Mouse (Mus musculus) E14TG2a.4 (cell line): ENCODE data around the gene Ubqln5.

ENCODE experiments used
- H3K27me3 ChIP-seq: 2 replicates; pipeline ENCODE4 v1.6.1; 2014; ENCODE audit warnings: low read length, control low read depth; ENCODE audit not compliant: insufficient read depth
- H3K36me3 ChIP-seq: 2 replicates; pipeline ENCODE4 v1.6.1; 2014; ENCODE audit warnings: low read length, control low read depth; ENCODE audit not compliant: insufficient read depth
- H3K4me1 ChIP-seq: replicated peaks from 2 replicates; pipeline ENCODE4 v1.6.1; 2014; ENCODE audit warnings: low read depth, low read length, control low read depth
- H3K4me3 ChIP-seq: replicated peaks from 2 replicates; pipeline ENCODE4 v1.5.1; 2014; ENCODE audit warnings: mild to moderate bottlenecking, low read length
- H3K9me3 ChIP-seq: 2 replicates; pipeline ENCODE4 v1.6.1; 2014; ENCODE audit warnings: low read length, control low read depth
- CTCF ChIP-seq: conservative IDR thresholded peaks from 2 replicates; pipeline ENCODE4 v1.5.1; 2014; ENCODE audit warnings: low read length
- NANOG ChIP-seq: IDR thresholded peaks from 2 replicates; pipeline ENCODE4 v1.6.1; 2014; ENCODE audit warnings: borderline replicate concordance, low read length, mixed read lengths
- POU5F1 ChIP-seq: IDR thresholded peaks from 2 replicates; pipeline ENCODE4 v1.6.1; 2014; ENCODE audit warnings: low read length, borderline replicate concordance

The Ubqln5 gene

GRCm38 (mm10) chr7:104129726-104130125 lies at the start of gene Ubqln5:
Ubqln5 (minus strand) TSS chr7:104129826.
- Histone ChIP-seq H3K9me3 (no peaks in the 10 kb centered on the region), H3K4me1 (no peaks in the 10 kb centered on the region), H3K27me3 (peaks cover 4% of the 10 kb centered on the region; the same call in 1 of the 2 replicates), H3K4me3 (no peak within 1 kb of the TSS), H3K36me3 (no peaks in the 10 kb centered on the region)
- TF ChIP-seq CTCF, result no peak
- no peak for TF ChIP-seq POU5F1
- no peak for TF ChIP-seq NANOG

- Histone ChIP-seq H3K4me3 (no peak overlapping the region), H3K27me3 (no peaks in the 10 kb centered on the region), H3K36me3 (no peaks in the 10 kb centered on the region), H3K4me1 (no peaks in the 10 kb centered on the region), H3K9me3 (peaks cover 15% of the 10 kb centered on the region; the same call in 1 of the 2 replicates)
- TF ChIP-seq CTCF (no peak), POU5F1 (no peak), NANOG (no peak)
These were observed 49.4 kb upstream of the Ubqln5 start for GRCm38 (mm10) chr7:104179074-104179473.

GRCm38 (mm10) chr7:104178422-104179054 lies 48.9 kb upstream of the Ubqln5 start:
- TF ChIP-seq POU5F1, result no peak
- TF ChIP-seq CTCF, result no peak
- TF ChIP-seq NANOG, result no peak
- no peak overlapping the region for H3K4me3 ChIP-seq
- peaks cover 15% of the 10 kb centered on the region; the same call in 1 of the 2 replicates for H3K9me3 ChIP-seq
- no peaks in the 10 kb centered on the region for H3K36me3 ChIP-seq
- H3K27me3 ChIP-seq, result no peaks in the 10 kb centered on the region
- no peaks in the 10 kb centered on the region for H3K4me1 ChIP-seq

- TF ChIP-seq CTCF (no peak), POU5F1 (no peak), NANOG (no peak)
- Histone ChIP-seq H3K36me3 (no peaks in the 10 kb centered on the region), H3K9me3 (no peaks in the 10 kb centered on the region), H3K4me3 (no peak overlapping the region), H3K4me1 (no peaks in the 10 kb centered on the region), H3K27me3 (no peaks in the 10 kb centered on the region)
These were observed 45.5 kb upstream of the Ubqln5 start for GRCm38 (mm10) chr7:104175085-104175484.

- H3K27me3 ChIP-seq, result no peaks in the 10 kb centered on the region
- TF ChIP-seq POU5F1 (no peak), CTCF (no peak), NANOG (no peak)
- no peaks in the 10 kb centered on the region for H3K36me3 ChIP-seq
- H3K4me3 ChIP-seq, result no peak overlapping the region
- no peaks in the 10 kb centered on the region for H3K4me1 ChIP-seq
- H3K9me3 ChIP-seq, result no peaks in the 10 kb centered on the region
These were observed 40.1 kb upstream of the Ubqln5 start for GRCm38 (mm10) chr7:104169634-104170204.

GRCm38 (mm10) chr7:104167105-104167504 lies 37.5 kb upstream of the Ubqln5 start:
- Histone ChIP-seq H3K4me3 (no peak overlapping the region), H3K27me3 (no peaks in the 10 kb centered on the region), H3K4me1 (no peaks in the 10 kb centered on the region), H3K36me3 (no peaks in the 10 kb centered on the region), H3K9me3 (no peaks in the 10 kb centered on the region)
- TF ChIP-seq CTCF (no peak), NANOG (no peak), POU5F1 (no peak)

GRCm38 (mm10) chr7:104150456-104150855 lies 20.8 kb upstream of the Ubqln5 start, which contains the start of gene Ubqlnl:
Ubqlnl (minus strand) TSS chr7:104150556.
- no peak for TF ChIP-seq POU5F1
- TF ChIP-seq CTCF, result no peak
- no peak for TF ChIP-seq NANOG
- Histone ChIP-seq H3K4me1 (no peaks in the 10 kb centered on the region), H3K4me3 (no peak within 1 kb of the TSS), H3K27me3 (no peaks in the 10 kb centered on the region), H3K9me3 (no peaks in the 10 kb centered on the region; the same call in none of the 2 replicates), H3K36me3 (no peaks in the 10 kb centered on the region)

GRCm38 (mm10) chr7:104143179-104143578 lies 13.6 kb upstream of the Ubqln5 start, which contains the start of gene Ubqln3:
Ubqln3 (minus strand) TSS chr7:104143279.
- Histone ChIP-seq H3K4me1 (no peaks in the 10 kb centered on the region), H3K36me3 (no peaks in the 10 kb centered on the region), H3K4me3 (no peak within 1 kb of the TSS), H3K27me3 (no peaks in the 10 kb centered on the region), H3K9me3 (no peaks in the 10 kb centered on the region)
- no peak for TF ChIP-seq CTCF
- TF ChIP-seq NANOG, result no peak
- TF ChIP-seq POU5F1, result no peak
